Mouse (Mus musculus) c-Kit-positive CD71-positive TER-119-negative erythroid progenitor cells, embryonic 14.5 days (primary cell): ENCODE results near the gene Prpmp5.
"Not testable (repeated sequence)": the region's sequence is repeated elsewhere in the genome, so short reads cannot be mapped to it uniquely, and the experiment has no call there.

Experiments
- DNase-seq: peaks from one replicate; pipeline ENCODE4 v3.0.0-alpha.2; 2013; ENCODE audit warnings: low read depth

Prpmp5 gene

GRCm38 (mm10) chr6:132314657-132315056, at the start of gene Prpmp5:
Gene Prpmp5 (minus strand): TSS chr6:132314757.
- not testable (repeated sequence) for DNase-seq

GRCm38 (mm10) chr6:132364034-132364433, 49.5 kb upstream of the Prpmp5 start, which contains the start of gene Gm8882:
Gene Gm8882 (minus strand): TSS chr6:132364134.
- DNase-seq: not testable (repeated sequence)
